Mouse (Mus musculus) lung, embryonic 16.5 days (tissue): ENCODE measurements at regions not wholly inside any gene's neighbourhood (a gene's known extent, or its start where the extent isn't known, plus 50 kb on each side); places are given as distances from the start of the nearest gene placed in this dataset.

Experiments used
- ATAC-seq: fragments of 200-750 bp; cut with Nextera tagmentation; 2 replicates; pipeline ENCODE4 v1.8.0; 2017; ENCODE audit warnings: low read depth, mild to moderate bottlenecking, moderate library complexity
- H3K27ac ChIP-seq: fragments of 300-500 bp; sonication (generic); 2 replicates; pipeline ENCODE4 v1.5.1; 2014; ENCODE audit warnings: mild to moderate bottlenecking, control low read depth, low read length
- H3K27me3 ChIP-seq: fragments of 300-500 bp; sonication (generic); 2 replicates; pipeline ENCODE4 v1.6.1; 2014; ENCODE audit warnings: low read depth, low read length, mixed read lengths; ENCODE audit not compliant: control insufficient read depth, insufficient read depth
- H3K36me3 ChIP-seq: fragments of 300-500 bp; sonication (generic); 2 replicates; pipeline ENCODE4 v1.6.1; 2014; ENCODE audit warnings: low read length; ENCODE audit not compliant: control insufficient read depth, insufficient read depth
- H3K4me1 ChIP-seq: fragments of 300-500 bp; sonication (generic); replicated peaks from 2 replicates; pipeline ENCODE4 v1.6.1; 2014; ENCODE audit warnings: low read length, mixed read lengths; ENCODE audit not compliant: control insufficient read depth, insufficient read depth
- H3K4me2 ChIP-seq: fragments of 300-500 bp; sonication (generic); 2 replicates; pipeline ENCODE4 v1.6.1; 2014; ENCODE audit warnings: low read depth, low read length, control low read depth
- H3K4me3 ChIP-seq: fragments of 300-500 bp; sonication (generic); 2 replicates; pipeline ENCODE4 v1.5.1; 2014; ENCODE audit warnings: mild to moderate bottlenecking, low read length, control low read depth
- H3K9ac ChIP-seq: fragments of 300-500 bp; sonication (generic); 2 replicates; pipeline ENCODE4 v1.6.1; 2014; ENCODE audit warnings: low read length, control low read depth
- H3K9me3 ChIP-seq: fragments of 300-500 bp; sonication (generic); 2 replicates; pipeline ENCODE4 v1.6.1; 2016; ENCODE audit warnings: low read length; ENCODE audit not compliant: control insufficient read depth
- WGBS: fragments of 180-500 bp; shearing (Covaris S2); extraction: QIAGEN DNeasy Blood & Tissue Kit; methylation state at CpG from one replicate; pipeline ENCODE4 v1.1.7; 2014; 5-methylcytosine and 5-hydroxymethylcytosine counted together

- 78% methylated on average over 10 of the region's 10 CpGs for WGBS
- no peaks in the 10 kb centered on the region for H3K4me1 ChIP-seq
- no peak overlapping the region for H3K4me2 ChIP-seq
- H3K9ac ChIP-seq: no peak overlapping the region
- no peaks in the 10 kb centered on the region for H3K27me3 ChIP-seq
- H3K9me3 ChIP-seq: no peaks in the 10 kb centered on the region
- H3K4me3 ChIP-seq: no peak overlapping the region
- no peaks in the 10 kb centered on the region for H3K36me3 ChIP-seq
- no peak overlapping the region for H3K27ac ChIP-seq
- no peak for ATAC-seq
These were observed 64.6 kb upstream of the Otx2 start for GRCm38 (mm10) chr14:48738213-48738612.

GRCm38 (mm10) chr14:48736969-48737860, 63.6 kb upstream of the Otx2 start:
- Histone ChIP-seq H3K36me3 (no peaks in the 10 kb centered on the region), H3K27me3 (no peaks in the 10 kb centered on the region), H3K4me2 (no peak overlapping the region), H3K4me3 (no peak overlapping the region), H3K9ac (no peak overlapping the region), H3K9me3 (no peaks in the 10 kb centered on the region), H3K4me1 (no peaks in the 10 kb centered on the region), H3K27ac (no peak overlapping the region)
- ATAC-seq: no peak
- 51% methylated on average over 14 of the region's 14 CpGs for WGBS

- 80% methylated on average over 6 of the region's 6 CpGs for WGBS
- H3K27me3 ChIP-seq: no peaks in the 10 kb centered on the region
- no peak overlapping the region for H3K4me2 ChIP-seq
- no peak overlapping the region for H3K27ac ChIP-seq
- ATAC-seq: no peak
- no peaks in the 10 kb centered on the region for H3K4me1 ChIP-seq
- no peak overlapping the region for H3K9ac ChIP-seq
- no peak overlapping the region for H3K4me3 ChIP-seq
- no peaks in the 10 kb centered on the region for H3K9me3 ChIP-seq
- H3K36me3 ChIP-seq: no peaks in the 10 kb centered on the region
These were observed 62.6 kb upstream of the Otx2 start for GRCm38 (mm10) chr14:48736211-48736610.

GRCm38 (mm10) chr14:48729996-48730395, 56.4 kb upstream of the Otx2 start:
- Histone ChIP-seq H3K4me1 (no peaks in the 10 kb centered on the region), H3K4me3 (no peak overlapping the region), H3K36me3 (no peaks in the 10 kb centered on the region), H3K9me3 (no peaks in the 10 kb centered on the region), H3K9ac (no peak overlapping the region), H3K4me2 (no peak overlapping the region), H3K27ac (no peak overlapping the region), H3K27me3 (no peaks in the 10 kb centered on the region)
- no peak for ATAC-seq
- WGBS: 90% methylated on average over 2 of the region's 2 CpGs
